Mouse (Mus musculus): Measurements from ENCODE around the gene Adh6a.

- no peak for TF ChIP-seq CTCF (IDR thresholded peaks at IDR 0.05)
- no peak for TF ChIP-seq EP300 (IDR thresholded peaks at IDR 0.05)
Measured at GRCm38 (mm10) chr3:138358856-138359255, 45.8 kb downstream of the Adh6a start.
